Mouse (Mus musculus): Measurements from ENCODE around the gene Shld2. TPM values are rescaled to one million over a fixed set of nuclear protein-coding genes. Genes with fewer than 3 reads are reported as not detected.
A peak's percentile ranks its signal among the peaks of the same experiment; 100 is the strongest.

Gene Shld2
- 10 to 100 TPM; 10.7 to 14.8 (median 13.2) TPM for total RNA-seq (2022)

- DNase-seq (ENCODE audit: low spot score in 2 of 2), result peak; percentile 91 to 94
Measured at GRCm38 (mm10) chr14:34310234-34310965, at the start of gene Shld2, which contains the start of gene Glud1. Shld2 (minus strand) TSS chr14:34310493. Glud1 (plus strand) TSS chr14:34310727.

- DNase-seq (ENCODE audit: low spot score in 2 of 2), result no peak
Measured at GRCm38 (mm10) chr14:34359676-34360244, 49.5 kb upstream of the Shld2 start.

- DNase-seq (ENCODE audit: low spot score in 2 of 2), result no peak
Measured at GRCm38 (mm10) chr14:34357671-34358455, 47.6 kb upstream of the Shld2 start.

GRCm38 (mm10) chr14:34355301-34355700, 45.0 kb upstream of the Shld2 start, which contains the start of gene Fam25c:
Fam25c (minus strand) TSS chr14:34355433.
- no peak for DNase-seq (ENCODE audit: low spot score in 2 of 2)

DNA sequence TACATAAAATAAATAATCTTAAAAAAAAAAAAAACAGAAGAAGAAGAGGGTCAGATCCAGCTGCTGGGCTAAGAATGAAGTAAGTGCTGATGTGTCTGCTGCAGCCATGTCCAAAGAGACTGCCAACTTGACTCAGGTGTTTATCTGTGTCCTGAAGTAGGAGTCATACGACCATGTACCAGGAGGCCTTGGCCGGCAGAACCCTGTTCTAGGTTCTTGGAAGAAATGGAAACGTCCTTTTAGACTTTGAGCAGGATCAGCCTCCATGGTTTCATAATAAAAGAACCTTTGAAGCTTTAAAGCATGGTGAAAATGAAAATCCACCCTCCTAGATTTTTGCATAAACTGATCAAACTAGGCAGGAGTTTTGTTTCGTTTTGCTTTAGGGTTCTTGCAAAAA, 44.2 kb upstream of the Shld2 start:
- no peak for DNase-seq (ENCODE audit: low spot score in 2 of 2)

DNA sequence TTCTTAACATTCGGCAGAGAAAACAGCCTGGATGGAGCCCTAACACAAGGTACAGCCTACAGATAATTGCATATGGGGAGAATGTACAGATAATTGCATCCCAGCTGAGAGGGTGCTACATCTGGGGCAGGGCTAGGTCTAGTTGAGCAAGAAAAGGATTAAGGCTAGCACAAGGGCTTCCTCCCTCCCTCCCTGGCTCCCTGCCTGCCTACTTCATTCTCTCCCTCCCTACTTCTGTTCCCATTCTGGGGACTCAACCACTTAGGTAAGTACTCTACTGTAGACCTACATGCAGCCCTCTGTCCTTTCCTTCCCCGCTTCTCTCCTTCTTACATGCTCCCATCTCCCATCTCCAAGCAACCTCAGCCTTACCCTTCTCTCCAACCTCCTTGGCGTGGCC, 43.0 kb upstream of the Shld2 start:
- DNase-seq (ENCODE audit: low spot score in 2 of 2), result no peak

- DNase-seq (ENCODE audit: low spot score in 2 of 2), result no peak
Measured at GRCm38 (mm10) chr14:34352523-34352922, 42.2 kb upstream of the Shld2 start.

DNA sequence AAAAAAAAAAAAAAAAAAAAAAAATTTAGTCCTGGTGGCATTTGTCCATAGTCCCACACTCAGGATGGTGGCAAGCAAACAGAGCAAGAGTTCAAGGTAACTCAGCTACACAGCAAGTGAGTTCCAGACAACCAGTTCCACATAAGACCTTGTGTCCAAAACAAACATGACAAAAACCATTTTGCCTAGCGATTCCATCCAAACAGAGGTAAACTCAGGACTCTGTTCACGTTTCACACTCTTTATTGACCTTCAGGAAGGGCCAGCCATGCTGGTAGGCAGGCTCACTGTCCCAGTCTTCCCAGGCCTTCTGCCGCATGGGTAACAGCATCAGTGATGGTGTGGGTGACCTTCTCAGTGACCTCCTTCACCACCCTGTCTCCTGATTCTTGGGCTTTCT, 41.4 kb upstream of the Shld2 start:
- no peak for DNase-seq (ENCODE audit: low spot score in 2 of 2)

GRCm38 (mm10) chr14:34349007-34349406, 38.7 kb upstream of the Shld2 start:
- DNase-seq (ENCODE audit: low spot score in 2 of 2), result no peak

DNA sequence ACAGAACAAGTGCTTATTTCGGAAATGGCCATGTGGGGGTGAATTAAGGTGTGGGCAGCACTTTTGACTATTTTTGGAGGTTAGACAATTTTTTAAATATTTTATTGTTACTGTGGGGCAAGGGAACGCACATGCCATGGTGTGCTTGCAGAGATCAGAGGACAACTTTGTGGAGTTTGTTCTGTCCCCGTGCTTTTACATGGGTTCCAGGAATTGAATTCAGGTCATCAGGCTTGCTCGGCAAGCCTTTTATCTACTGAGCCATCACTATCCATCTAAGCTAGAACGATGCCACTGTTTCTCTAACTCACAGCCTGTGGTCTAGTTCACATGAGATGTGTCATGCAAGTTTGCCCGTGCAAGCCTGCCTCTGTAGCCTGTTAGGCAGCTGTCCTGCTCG, 38.0 kb upstream of the Shld2 start:
- no peak for DNase-seq (ENCODE audit: low spot score in 2 of 2)

GRCm38 (mm10) chr14:34347084-34347483, 36.8 kb upstream of the Shld2 start:
- DNase-seq (ENCODE audit: low spot score in 2 of 2), result no peak

DNA sequence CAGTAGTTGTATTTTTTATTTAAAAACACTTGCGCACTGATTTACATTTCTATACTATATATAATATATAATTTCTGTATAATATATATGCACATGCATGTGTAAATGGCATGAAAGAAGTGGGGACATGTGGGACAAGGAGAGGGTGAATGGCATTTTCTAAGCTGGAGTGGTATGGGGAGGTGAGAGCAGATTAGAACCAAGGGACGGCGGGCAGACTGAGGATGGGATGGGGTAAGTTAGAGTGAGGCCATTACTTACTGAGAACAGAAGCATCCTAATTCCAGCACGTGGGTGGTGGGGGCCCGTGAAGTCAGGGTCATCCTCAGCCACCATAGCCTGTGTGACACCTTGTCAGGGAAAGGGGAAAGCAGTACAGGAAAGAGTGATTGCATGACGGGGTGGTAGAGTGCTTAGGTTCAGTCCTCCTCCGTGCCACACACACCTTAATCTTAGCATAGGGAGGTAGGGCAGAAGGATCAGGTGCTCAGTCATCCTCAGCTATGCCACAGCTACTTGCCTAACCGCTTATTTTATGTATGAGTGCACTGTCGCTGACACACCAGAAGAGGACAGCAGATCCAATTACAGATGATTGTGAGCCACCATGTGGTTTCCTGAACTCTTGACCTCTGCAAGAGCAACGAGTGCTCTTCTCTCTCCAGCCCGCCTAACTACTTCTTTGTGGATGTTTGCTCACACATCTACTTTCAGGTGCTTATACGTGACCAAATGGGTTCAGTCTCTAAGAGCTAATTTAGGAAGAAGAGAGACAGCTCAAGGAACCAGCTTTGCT, 35.7 kb upstream of the Shld2 start:
- DNase-seq (ENCODE audit: low spot score in 2 of 2), result no peak

DNA sequence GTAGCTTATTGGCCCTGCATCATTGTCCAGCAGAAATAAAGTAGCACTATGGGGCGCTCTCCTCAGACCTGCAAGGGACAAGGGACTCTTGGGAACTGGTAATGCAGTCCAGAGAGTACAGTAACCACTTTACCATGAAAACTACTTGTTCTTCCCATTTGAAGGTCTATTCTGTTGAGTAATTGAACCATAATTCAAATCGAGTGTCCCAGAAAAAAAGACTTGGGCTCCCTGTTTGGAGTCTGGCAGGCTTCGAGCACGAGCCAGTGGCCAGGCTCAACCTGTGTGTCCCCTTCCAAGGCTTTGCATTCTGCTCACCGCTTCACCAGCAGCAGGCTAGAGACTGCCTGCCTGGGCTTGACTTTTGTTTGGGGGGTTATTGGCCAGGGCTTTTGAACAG, 34.1 kb upstream of the Shld2 start:
- DNase-seq (ENCODE audit: low spot score in 2 of 2), result no peak

GRCm38 (mm10) chr14:34343078-34343477, 32.8 kb upstream of the Shld2 start:
- no peak for DNase-seq (ENCODE audit: low spot score in 2 of 2)

DNA sequence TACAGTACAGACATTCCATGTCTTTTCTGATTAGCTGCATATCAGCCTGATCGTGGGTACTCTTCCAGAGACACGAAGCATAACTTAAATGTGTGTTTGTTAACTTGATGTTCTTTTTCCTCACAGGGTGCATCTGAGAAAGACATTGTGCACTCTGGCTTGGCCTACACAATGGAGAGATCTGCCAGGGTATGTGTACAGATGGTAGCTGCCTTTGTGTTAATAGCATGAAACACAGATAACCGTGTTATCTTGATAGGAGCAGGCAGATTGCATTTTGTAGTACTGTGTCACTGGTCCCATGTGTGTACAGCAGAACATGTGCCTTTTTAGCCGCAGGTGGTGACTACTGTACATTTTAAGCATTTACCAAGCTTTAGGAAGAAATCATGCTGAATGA, 31.7 kb upstream of the Shld2 start:
- no peak for DNase-seq (ENCODE audit: low spot score in 2 of 2)

DNA sequence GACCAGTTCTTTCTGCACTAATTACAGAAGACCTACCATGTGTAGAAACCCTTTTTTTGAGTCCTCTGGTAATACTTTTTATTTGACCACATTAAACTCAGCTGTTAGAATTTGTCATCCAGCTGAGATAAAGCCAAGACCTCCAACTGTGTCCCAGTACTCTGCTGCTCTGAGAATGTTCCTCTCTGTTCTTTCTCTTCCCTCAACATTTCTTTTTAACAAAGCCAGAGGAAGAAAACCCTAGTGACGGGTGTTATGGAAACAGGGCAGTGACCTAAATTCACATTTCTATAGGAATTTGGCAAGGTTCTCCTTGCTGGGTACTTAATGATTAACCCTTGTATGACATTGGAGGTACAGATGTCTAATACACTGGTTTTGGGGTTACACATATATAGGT, 29.2 kb upstream of the Shld2 start:
- DNase-seq (ENCODE audit: low spot score in 2 of 2), result no peak

- DNase-seq (ENCODE audit: low spot score in 2 of 2), result no peak
Measured at GRCm38 (mm10) chr14:34332476-34332875, 22.2 kb upstream of the Shld2 start.

DNA sequence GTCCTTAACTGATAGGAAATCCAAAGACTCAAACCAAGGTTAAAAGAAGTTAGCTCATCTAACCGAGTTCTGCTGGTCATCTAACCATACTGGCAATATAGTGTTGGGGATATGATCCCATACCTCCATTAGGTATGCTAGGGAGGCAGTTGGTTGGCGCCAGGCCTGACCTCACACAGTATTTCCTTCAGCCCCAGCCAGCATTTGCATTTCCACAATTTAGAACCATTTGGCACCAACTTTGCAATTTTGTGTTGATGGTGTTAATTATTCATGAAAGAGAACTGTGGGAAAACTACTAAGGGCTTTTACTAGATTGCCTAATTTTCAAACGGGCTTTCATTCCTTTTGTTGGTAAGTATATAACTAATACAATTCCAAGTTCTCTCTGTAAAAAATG, 21.6 kb upstream of the Shld2 start:
- no peak for DNase-seq (ENCODE audit: low spot score in 2 of 2)

GRCm38 (mm10) chr14:34330657-34331158, 20.4 kb upstream of the Shld2 start:
- DNase-seq (ENCODE audit: low spot score in 2 of 2), result no peak

- no peak for DNase-seq (ENCODE audit: low spot score in 2 of 2)
Measured at GRCm38 (mm10) chr14:34327618-34328017, 17.3 kb upstream of the Shld2 start.

- DNase-seq (ENCODE audit: low spot score in 2 of 2), result no peak
Measured at GRCm38 (mm10) chr14:34326606-34327005, 16.3 kb upstream of the Shld2 start.
